Mouse (Mus musculus): ENCODE results near the gene Trim43c. TPM values are rescaled to one million over a fixed set of nuclear protein-coding genes. Genes with fewer than 3 reads are reported as not detected.
"Not testable (repeated sequence)": the region's sequence is repeated elsewhere in the genome, so short reads cannot be mapped to it uniquely, and the experiment has no call there.

The Trim43c gene
- not detected for total RNA-seq (2021)
- long read RNA-seq, experiment 1, result 0 reads
- long read RNA-seq, experiment 2, result 0 reads

DNA sequence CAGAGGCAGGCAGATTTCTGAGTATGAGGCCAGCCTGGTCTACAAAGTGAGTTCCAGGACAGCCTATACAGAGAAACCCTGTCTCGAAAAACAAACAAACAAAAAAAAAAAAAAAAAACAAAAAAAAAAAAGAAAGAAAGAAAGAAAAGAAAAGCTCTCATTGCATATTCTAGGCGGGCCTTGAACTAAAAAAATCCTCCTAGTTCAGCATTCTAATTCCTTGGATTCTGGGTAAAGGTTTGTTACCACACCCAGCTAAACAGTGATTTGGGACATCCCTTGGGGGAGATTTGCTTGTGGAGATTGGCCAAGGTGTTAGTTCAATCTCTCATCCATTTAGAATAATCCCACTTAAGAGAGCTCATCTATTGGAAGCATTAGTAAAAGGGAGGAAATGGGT is at the start of gene Trim43c:
Gene Trim43c (plus strand): TSS at position 301 of the 400 bp plus-strand sequence.
- not testable (repeated sequence) for DNase-seq (ENCODE audit: low spot score in 2 of 2)

DNA sequence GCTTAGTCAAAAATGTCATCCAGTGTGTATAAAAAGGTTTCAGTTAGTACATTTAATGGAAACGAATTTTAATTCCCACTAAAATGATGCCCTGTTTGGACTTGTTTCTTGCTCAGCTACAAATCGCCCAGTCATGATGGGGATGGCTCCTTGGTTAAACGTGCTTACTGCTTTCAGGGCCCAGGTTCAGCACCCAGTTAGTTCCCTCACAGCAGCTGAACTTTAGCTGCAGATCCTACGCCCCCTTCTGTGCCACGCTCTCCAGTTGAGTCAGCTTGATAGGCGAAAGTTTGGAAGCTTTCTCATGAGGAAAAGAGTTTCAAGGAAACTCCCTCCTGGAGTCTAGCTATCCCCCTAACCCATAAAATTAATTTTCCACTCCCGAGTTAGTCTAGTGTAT is 14.1 kb downstream of the Trim43c start:
- not testable (repeated sequence) for DNase-seq (ENCODE audit: low spot score in 2 of 2)

DNA sequence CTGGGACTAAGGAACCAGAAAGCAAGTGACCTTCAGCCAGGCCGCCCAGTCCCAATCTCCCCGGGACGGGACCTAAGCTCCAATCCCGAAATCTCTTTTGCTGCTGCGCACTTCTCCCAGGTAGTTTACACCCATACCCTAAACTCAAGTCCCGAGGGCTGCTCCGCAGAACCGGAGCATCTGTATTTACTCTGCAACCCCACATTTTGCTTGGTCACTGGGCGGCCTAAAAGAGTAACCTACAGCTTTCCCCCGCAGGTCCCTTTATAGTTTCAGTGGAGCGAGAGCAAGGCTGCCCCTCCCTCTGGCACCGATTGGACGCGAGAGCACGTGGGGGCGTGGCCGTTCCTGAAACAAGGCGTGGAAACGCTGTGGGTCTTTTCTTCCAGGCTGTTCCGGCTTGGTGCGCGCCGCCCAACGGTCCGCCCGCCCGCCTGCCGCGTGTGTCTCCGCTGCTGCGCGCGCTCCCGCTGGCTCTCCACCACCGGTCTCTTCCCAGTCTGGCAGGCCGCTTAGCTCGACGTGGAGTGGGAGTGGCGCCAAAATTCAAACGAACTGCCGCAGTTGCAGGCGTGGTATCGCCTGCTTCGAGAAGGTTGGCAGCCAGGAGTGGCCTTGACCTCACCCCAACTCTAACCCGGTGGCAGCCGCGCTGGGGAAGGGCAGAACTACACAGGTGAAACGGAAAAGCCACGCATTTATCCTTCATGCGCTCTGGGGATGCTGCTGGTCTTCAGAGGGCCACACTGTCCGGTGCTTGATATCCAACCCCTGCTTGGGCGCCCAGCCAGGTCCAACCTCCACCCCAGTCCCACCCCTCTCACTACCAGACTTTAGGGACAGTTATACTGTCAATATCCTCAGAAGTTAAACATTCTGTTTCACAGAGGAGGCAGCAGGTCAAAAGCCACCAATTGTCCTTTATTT is 19.9 kb downstream of the Trim43c start:
- peak; percentile 63 to 83 for DNase-seq (ENCODE audit: low spot score in 2 of 2)

Other genes starting within 250 kb of the Trim43c start
- gene Mthfsl, start 118.9 kb upstream of the Trim43c start, total RNA-seq (2021), result 10 to 100 TPM; 18.3 to 18.9 TPM
- under 1 TPM in 1 of 2 experiments, not detected in 1; 0.47 TPM for gene Bcl2a1d, start 107.2 kb upstream of the Trim43c start, total RNA-seq (2021)
- gene Bcl2a1a, start 117.7 kb downstream of the Trim43c start, total RNA-seq (2021), result not detected